Mouse (Mus musculus) embryo, embryonic 10.5 days (tissue): ENCODE data around the gene Ppl.

ENCODE experiments used
- DNase-seq: peaks from one replicate; pipeline ENCODE4 v3.0.0-alpha.2; 2015; ENCODE audit warnings: low spot score

Ppl gene

DNA sequence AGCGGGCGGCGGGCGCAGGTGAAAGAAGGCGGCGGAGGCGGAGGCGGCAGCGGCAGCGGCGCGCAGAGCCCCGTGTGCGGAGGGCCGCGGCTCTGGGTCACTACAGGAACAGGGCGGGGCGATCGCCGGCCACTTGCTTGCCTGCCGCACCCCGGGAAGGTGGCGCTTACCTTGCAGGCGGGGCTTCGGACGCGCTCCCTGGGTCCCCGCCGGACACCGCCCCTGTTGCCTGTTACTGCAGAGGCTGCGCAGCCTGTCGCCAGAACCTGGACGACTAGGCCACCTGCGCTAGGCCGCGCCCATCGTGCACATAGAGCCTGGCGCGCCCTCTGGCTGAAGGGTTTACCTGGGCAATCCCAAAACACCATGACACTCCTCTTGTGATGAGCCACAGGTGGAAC, at the start of gene Ppl:
Gene Ppl (minus strand): TSS at position 21 of the 401 bp plus-strand sequence.
- DNase-seq = peak; percentile 37

- DNase-seq = no peak
These were observed 40.4 kb upstream of the Ppl start for GRCm38 (mm10) chr16:5172636-5173035.

GRCm38 (mm10) chr16:5168829-5169228, 36.6 kb upstream of the Ppl start:
- DNase-seq = no peak

- DNase-seq = no peak
These were observed 35.8 kb upstream of the Ppl start for GRCm38 (mm10) chr16:5168038-5168437.

DNA sequence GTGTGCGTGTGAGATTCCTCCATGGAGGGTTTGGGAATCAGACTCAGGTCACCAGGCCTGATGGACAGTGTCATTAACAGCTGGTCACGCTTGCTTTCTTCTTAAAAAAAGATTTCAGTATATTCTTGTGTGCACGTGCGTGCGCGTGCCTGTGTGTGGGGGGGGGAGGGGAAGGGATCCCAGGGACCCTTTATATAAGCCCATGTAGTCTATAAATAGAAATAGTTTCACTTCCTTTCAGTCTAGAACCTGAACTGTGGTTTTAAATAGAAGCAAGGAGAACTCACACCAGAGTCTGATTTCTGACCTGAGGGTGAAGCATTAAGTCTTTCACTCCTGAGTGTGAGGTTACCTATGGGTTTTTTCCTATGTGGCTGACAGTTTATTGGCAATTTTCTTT, 32.1 kb upstream of the Ppl start:
- no peak for DNase-seq

GRCm38 (mm10) chr16:5159248-5159647, 27.0 kb upstream of the Ppl start:
- DNase-seq = no peak

DNA sequence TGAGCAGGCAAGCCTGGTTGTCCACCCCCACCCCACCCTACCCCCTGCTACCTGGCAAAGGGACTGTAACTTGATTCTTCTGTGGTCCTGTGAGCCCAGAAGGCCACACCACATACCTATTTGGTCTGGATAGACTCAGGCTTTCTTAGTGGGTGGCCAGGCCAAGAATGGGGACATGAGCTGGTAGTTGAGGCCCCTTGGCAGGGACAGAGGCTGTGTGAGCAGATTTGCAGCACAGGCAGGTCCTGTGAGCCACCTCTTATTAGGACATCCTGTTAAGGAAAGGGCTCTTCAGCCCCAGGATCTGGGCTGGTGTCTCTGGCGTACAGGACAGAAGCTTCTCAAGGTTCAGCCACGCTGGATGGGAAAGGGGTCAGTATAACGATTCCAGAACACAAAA, 24.9 kb upstream of the Ppl start:
- DNase-seq = no peak

- DNase-seq = no peak
These were observed 24.3 kb upstream of the Ppl start for GRCm38 (mm10) chr16:5156495-5156894.

DNA sequence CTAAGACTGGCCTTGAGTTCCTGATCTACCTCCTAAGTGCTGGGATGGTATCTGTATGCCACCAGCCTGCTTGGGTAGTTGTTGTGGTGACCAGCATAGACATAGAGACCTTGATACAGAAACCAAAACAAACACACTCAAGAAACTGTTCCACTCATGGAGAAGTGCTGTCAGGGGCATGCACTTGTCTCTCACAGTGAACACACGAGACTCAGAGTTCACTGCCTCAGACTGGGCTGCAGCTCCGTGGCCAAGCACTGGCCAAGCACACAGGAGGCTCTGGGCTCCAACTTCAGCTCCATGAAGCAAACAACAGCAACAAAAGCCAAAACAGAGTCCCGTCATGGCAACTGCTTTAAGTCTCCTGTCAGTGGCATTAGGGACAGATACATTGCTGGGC, 22.8 kb upstream of the Ppl start:
- no peak for DNase-seq

DNA sequence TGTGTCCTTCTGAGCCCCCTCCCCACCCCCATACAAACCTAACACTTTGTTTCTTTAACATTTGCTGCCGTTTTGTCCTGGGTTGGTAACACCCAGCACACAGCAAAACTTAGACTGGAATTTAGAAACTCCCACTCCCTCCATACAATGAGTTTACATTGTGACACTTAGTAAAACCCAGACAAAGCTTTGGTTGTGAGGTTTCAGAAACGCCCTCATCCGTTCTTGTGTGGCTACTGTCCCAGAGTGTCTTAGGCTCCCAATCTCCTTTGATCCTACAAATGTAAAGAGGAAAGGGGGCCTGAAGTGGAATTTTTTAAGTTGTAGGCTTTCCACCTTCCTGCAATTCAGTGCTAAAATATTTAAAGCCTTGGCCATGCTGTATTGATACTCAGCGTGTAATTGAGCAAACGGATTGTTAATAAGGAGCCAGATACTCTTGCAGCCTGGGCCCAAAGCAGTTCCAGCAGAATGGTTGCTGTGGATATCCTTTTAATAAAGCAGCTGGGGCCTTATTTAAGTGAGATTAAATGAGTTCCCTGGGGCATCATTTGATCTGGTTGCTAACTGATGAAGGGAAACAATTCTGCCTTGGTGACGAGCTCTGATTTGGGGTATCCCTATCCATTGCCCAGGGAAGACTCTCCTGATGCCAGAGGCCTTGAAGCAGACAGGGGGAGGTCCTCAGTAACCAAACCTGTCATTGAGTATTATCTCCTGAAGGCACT, 21.2 kb upstream of the Ppl start:
- no peak for DNase-seq

DNA sequence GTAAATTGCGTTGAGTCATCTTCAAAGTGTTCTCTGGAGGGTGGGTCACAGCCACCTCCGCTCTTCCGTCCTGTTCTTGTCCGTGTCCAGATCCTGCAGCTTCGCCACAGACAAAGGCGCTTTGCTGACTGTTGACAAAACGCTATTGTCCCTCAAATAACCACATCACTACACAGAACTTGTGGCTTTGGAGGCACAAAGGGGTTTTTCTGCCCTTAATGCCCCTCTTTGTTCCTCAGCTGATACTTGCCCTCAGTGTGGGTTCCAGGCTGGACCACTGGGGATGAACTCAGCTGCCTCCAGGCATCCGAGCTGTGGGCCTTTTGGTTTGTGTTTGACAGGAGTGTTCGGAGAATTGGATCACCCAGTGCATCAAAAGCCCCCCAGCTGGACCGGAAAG, 18.3 kb upstream of the Ppl start:
- no peak for DNase-seq

DNA sequence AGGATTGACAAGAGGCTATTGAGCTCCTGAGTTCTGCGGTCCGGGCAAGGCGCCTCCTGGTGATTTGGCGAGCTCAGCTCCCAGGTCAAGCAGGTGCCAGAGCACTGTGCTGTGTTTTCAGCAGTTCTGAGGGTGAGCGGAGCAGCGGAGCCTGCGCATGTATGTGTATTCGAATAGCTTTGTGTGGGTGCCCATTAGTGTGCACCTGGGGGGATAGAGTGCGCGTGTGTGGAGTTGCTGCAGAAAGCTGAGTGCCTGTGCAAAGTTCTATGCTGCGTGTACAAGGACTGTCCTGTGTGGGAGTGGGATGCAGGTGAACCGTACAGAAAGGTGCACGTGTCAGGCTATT, 14.8 kb upstream of the Ppl start, which contains the start of gene Sec14l5:
Gene Sec14l5 (plus strand): TSS at position 73 of the 349 bp plus-strand sequence.
- DNase-seq = no peak

DNA sequence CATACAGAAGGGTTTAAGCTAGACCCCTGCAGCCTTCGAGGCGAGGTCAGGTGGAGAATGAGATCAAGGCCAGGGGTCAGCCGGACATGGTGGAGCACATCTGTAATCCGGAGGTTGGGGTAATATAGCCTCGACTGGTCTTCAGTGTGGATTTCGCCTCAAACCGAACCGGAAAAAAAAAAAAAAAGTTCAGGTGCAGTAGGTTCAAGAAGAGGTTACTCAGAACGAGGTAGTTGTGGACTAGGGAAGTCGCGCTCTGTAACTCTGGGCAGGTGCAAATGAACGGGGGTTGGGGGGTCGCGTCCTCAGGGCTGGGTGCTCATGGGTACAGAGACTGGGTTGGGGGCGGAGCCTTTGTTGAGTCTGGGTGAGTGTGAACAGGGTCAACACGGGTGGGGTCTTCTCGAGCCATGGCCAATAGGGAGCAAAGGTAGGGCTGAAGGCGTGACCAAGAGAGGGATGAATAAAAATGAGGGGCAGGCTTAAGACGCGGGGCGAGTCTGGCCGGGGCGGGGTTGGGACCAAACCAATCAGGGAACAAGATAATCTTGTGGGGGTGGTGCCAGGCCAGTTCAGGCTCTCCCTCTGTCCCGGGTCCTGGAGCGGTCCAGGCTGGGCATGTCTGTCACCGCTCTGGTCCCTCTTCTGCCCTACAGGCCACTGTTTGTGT, 14.3 kb upstream of the Ppl start:
- peak; percentile 90 for DNase-seq

- DNase-seq = peak; percentile 97
These were observed 13.3 kb upstream of the Ppl start for GRCm38 (mm10) chr16:5145570-5145969.

- no peak for DNase-seq
These were observed 7.5 kb upstream of the Ppl start for GRCm38 (mm10) chr16:5139741-5140140.

DNA sequence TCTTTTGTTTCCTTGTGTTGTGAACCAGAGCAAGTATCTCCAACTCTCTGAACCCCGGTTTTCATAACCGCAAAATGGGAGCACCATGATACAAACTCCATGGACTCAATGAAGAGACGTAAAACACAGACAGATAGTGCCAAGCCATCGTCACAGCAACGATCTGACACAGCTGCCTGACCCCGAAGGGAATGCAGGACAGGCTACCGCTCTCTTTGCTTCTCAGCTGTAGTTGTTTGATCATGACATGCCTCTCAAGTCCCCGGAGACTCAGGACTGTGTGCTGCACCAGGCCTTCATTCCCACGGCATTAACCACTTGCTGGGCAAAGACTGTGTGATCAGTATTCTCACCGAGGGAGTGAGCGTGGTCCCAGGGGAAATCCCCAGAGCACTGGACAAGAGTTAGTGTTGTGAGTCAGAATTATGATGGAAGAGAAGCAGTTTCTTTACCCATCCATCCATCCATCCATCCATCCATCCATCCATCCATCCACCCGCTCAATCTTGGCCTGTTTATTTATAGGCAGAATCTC, 4.9 kb upstream of the Ppl start:
- peak; percentile 13 for DNase-seq

DNA sequence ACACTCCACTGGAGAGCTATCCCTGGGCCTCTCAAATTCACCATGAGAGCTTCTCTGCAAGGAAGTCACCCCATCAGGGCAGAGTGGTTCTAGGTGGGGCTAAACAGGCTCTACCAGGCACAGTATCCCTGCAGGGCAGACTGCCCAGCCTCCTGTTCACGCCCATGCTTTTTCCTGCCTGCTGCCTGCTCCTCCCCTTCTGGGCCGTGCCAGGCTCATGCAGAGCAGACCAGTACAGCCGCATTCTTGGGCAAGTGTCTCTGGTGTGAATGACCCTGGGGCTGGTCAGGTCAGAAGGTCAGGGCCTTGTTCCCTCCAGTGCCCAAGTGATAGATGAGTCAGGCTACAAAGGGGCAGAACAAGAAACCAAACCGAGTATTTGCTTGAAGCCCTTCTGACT, 4.3 kb upstream of the Ppl start:
- peak; percentile 49 for DNase-seq

DNA sequence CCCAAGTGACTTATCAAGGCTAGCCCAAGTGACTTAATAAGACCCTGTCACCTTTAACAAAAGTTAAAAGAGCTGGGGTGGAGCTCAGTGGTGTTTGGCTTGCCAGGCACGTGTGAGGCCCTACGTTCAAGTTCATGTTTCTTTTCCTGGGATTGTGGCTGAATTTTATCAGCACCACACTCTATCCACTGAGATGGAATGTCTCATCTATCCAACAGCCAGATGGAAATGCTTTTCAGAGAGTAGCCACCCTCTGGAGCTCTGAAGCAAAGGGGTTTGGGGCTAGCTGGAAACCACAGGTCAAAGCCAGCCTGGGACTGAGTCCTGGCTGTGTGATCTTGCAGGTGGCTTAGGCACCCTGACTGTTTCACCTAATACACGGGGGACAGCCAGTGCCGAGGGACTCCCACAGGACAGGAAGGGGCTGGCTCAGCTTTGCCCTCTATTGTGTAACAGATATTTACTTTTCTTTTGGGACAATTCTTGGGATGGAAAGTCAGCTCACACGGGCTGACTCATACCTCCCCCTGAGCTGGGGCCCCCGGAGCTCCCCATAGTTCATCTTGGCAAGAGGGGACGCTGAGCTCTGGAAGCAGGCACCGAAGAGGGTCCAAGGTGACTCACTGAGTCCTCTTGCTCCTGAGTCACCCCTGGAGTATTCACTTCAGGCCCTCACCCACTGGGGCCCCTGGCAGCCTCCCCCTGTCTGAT, 3.5 kb upstream of the Ppl start:
- no peak for DNase-seq

DNA sequence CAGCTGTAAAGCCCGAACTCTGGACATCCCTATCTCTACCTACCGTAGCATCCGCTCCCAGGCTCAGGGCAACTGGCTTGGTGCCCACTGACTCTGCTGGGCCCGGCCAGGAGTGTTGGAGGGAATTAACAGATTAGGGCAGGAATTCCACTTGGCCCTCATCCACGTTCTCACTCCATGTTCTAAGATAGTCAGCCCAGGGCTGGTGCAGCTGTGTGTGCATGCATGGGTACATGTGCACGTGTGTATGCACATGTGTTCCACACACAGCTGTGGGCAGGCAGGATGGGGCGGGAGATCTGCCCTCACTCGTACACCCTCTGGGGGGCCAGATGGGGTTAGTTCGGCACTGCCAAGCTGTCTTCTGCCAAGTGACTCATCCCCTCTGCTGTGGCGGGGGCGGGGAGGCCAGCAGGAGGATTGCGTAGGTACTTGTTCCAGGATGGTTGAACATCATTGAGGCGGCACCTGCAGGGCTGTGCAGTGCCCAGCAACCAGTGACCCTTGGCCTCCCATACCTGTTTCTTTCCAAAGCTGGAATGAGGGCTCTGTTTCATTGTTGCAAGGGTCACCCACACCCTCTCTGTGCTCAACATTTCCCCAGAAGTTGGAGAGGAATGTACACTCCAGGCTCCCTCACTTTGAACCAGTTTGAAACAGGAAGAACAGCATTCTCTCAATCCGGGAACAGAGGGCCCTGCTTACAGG, 2.6 kb upstream of the Ppl start:
- no peak for DNase-seq

DNA sequence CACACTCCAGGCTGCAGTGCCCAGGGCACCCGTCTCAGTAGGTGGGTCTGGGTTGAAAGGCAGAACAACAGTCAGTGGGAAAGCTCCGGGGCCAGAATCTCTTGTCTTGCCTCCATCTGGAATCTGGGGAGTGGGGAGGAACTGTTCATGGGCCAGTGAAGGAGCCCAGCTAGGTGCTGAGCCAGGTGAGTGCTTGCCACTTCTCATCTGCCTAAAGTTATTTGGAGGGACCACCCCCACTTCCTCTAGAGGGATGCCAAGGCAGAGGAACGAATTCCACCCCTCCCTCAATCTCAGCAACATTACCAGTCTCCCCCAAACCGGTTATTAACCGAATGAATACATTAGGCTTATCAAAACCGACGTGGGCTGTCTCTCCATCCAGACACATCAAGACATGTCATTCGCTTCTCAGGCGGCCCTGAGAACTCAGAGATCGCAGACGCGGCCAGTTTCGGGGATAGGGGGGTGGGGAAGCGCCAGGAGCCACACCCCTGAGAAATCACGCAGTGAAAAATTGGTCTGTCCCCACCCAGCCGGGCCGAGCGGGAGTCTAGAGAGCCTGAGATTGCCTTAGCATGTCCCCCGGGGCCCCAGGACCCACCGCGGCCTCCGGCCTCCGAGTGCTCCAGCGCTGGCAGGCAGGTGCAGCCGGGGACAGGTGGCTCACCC, 834 bp downstream of the Ppl start:
- no peak for DNase-seq

GRCm38 (mm10) chr16:5130766-5131165, 1.5 kb downstream of the Ppl start:
- DNase-seq = no peak

DNA sequence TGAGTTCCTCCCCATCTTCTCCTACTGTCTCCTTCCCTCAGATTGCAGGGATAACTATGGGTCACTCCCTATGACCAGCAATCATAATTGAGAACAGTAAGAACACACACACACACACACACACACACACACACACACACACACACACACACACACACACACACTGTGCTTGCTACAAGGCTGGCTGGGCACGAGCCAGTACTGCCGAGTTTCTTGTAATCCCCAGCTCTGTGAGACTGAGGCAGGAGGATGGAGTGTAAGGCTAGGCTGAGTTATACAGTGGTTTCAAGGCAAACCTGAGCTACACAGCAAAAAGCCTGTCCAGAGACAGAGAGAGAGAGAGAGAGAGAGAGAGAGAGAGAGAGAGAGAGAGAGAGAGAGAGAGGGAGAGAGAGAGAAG, 2.0 kb downstream of the Ppl start:
- no peak for DNase-seq
